In the genomic region with DNA sequence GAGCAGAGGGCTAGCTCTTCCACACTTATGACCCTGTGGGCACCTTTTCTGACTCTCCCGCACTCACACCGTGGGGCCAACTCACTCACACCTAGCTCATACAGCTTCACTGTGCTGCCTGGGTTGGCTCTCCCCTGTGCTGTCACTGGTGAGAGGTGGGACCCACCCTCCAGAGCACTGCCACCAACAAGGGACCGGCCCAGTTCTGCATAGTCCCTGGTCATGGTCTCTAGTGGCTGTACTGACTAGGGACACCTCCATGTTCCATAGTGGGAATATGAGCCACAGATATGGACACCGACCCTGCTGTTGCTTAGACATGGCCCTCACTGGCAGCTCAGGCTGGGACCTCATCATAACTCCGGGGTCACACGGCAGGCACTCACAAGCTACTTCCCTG, we compare ENCODE assay signal across 19 mouse cellular contexts. TPM values are rescaled to one million over a fixed set of nuclear protein-coding genes. Genes with fewer than 3 reads are reported as not detected.
DNase-seq lines count a peak whose midpoint lies in the region; ATAC-seq and TF ChIP-seq lines count a peak whose summit lies in the region.
"Had no signal": no experiment of that assay in that cellular context is flagged by ENCODE, and none has a peak within 500 bp of the region (broad histone marks: within the 10 kb centered on the region; RNA-seq: fewer than 3 reads in every experiment).

No protein-coding gene starts in this region.

- H3K4me3 ChIP-seq in embryonic facial prominence, embryonic 11.5 days (ENCODE audit: low read depth, low read length): no peak overlapping the region
- H3K4me3 ChIP-seq in embryonic facial prominence, embryonic 10.5 days: no peak overlapping the region
- no peak overlapping the region for H3K4me3 ChIP-seq in hindbrain, embryonic 14.5 days (replicated peaks; ENCODE audit: low read length)
- no peak overlapping the region for H3K4me3 ChIP-seq in hindbrain, postnatal 0 days (ENCODE audit: low read length)
- no peak overlapping the region for H3K4me3 ChIP-seq in midbrain, embryonic 11.5 days (ENCODE audit: low read depth, low read length)
- H3K4me3 ChIP-seq in midbrain, postnatal 0 days (ENCODE audit: low read depth, low read length): no peak overlapping the region
- no peak overlapping the region for H3K4me3 ChIP-seq in embryonic facial prominence, embryonic 12.5 days
- H3K4me3 ChIP-seq: gastrocnemius, adult 2 months; heart, embryonic 12.5 days; hindbrain, embryonic 15.5 days had no signal

- TF ChIP-seq CTCF in hindbrain, postnatal 0 days (IDR thresholded peaks at IDR 0.05; ENCODE audit: low read depth): no peak
- no peak for TF ChIP-seq CTCF in midbrain, postnatal 0 days (IDR thresholded peaks at IDR 0.05)

- 88% methylated on average over 6 of the region's 6 CpGs for WGBS in embryonic facial prominence, embryonic 11.5 days
- 93% methylated on average over 6 of the region's 6 CpGs for WGBS in embryonic facial prominence, embryonic 10.5 days
- 91% methylated on average over 6 of the region's 6 CpGs for WGBS in hindbrain, embryonic 14.5 days
- WGBS in hindbrain, postnatal 0 days: 92% methylated on average over 6 of the region's 6 CpGs
- WGBS in midbrain, embryonic 11.5 days: 90% methylated on average over 6 of the region's 6 CpGs
- 89% methylated on average over 6 of the region's 6 CpGs for WGBS in midbrain, postnatal 0 days
- 96% methylated on average over 6 of the region's 6 CpGs for WGBS in embryonic facial prominence, embryonic 12.5 days

- DNase-seq in embryonic facial prominence, embryonic 11.5 days (ENCODE audit: low spot score): no peak
- no peak for DNase-seq in embryonic facial prominence, embryonic 10.5 days (ENCODE audit: low spot score)
- no peak for DNase-seq in hindbrain, embryonic 14.5 days (ENCODE audit: low spot score)
- no peak for DNase-seq in hindbrain, postnatal 0 days (ENCODE audit: low spot score)
- DNase-seq in midbrain, embryonic 11.5 days (ENCODE audit: low spot score, missing footprints): no peak
- no peak for DNase-seq in midbrain, postnatal 0 days (ENCODE audit: low spot score)
- DNase-seq in right cerebral cortex, postnatal 4 days: no peak
- DNase-seq: adrenal gland, postnatal 14 days; B cell, adult 2 months; cerebellum, adult 18-20 months; cerebellum, adult 9-11 months; cerebellum, postnatal 36 days; gastrocnemius, adult 2 months; gastrocnemius, postnatal 25 days had no signal

- H3K27ac ChIP-seq in embryonic facial prominence, embryonic 11.5 days (replicated peaks; ENCODE audit: low read depth, low read length): no peak overlapping the region
- H3K27ac ChIP-seq in embryonic facial prominence, embryonic 10.5 days (replicated peaks): no peak overlapping the region
- no peak overlapping the region for H3K27ac ChIP-seq in hindbrain, embryonic 14.5 days
- H3K27ac ChIP-seq in hindbrain, postnatal 0 days: no peak overlapping the region
- no peak overlapping the region for H3K27ac ChIP-seq in midbrain, embryonic 11.5 days (ENCODE audit: low read depth, low read length)
- H3K27ac ChIP-seq in midbrain, postnatal 0 days (ENCODE audit: low read depth, low read length): no peak overlapping the region
- H3K27ac ChIP-seq in embryonic facial prominence, embryonic 12.5 days: no peak overlapping the region
- H3K27ac ChIP-seq: gastrocnemius, adult 2 months; hindbrain, embryonic 15.5 days had no signal

- no peaks in the 10 kb centered on the region for H3K9me3 ChIP-seq in embryonic facial prominence, embryonic 11.5 days (replicated peaks; ENCODE audit: control insufficient read depth, low read length)
- no peaks in the 10 kb centered on the region for H3K9me3 ChIP-seq in embryonic facial prominence, embryonic 10.5 days
- H3K9me3 ChIP-seq in hindbrain, embryonic 14.5 days (ENCODE audit: control insufficient read depth, low read length): no peaks in the 10 kb centered on the region
- no peaks in the 10 kb centered on the region for H3K9me3 ChIP-seq in hindbrain, postnatal 0 days (ENCODE audit: low read length)
- H3K9me3 ChIP-seq in midbrain, embryonic 11.5 days (ENCODE audit: control insufficient read depth, low read length): no peaks in the 10 kb centered on the region
- H3K9me3 ChIP-seq in midbrain, postnatal 0 days (ENCODE audit: low read length): no peaks in the 10 kb centered on the region
- no peaks in the 10 kb centered on the region for H3K9me3 ChIP-seq in embryonic facial prominence, embryonic 12.5 days
- H3K9me3 ChIP-seq: heart, embryonic 12.5 days; hindbrain, embryonic 15.5 days had no signal

- no peak overlapping the region for H3K4me2 ChIP-seq in embryonic facial prominence, embryonic 11.5 days (ENCODE audit: low read depth, low read length)
- no peak overlapping the region for H3K4me2 ChIP-seq in hindbrain, embryonic 14.5 days (replicated peaks)
- no peak overlapping the region for H3K4me2 ChIP-seq in hindbrain, postnatal 0 days (ENCODE audit: low read depth, low read length)
- H3K4me2 ChIP-seq in midbrain, embryonic 11.5 days: no peak overlapping the region
- H3K4me2 ChIP-seq in midbrain, postnatal 0 days (ENCODE audit: low read depth, low read length, poor library complexity, severe bottlenecking): no peak overlapping the region
- no peak overlapping the region for H3K4me2 ChIP-seq in embryonic facial prominence, embryonic 12.5 days (replicated peaks)
- H3K4me2 ChIP-seq: heart, embryonic 12.5 days; hindbrain, embryonic 15.5 days had no signal

- H3K27me3 ChIP-seq in embryonic facial prominence, embryonic 11.5 days (ENCODE audit: control insufficient read depth, insufficient read depth, low read length): no peaks in the 10 kb centered on the region
- no peaks in the 10 kb centered on the region for H3K27me3 ChIP-seq in embryonic facial prominence, embryonic 10.5 days (replicated peaks; ENCODE audit: low read depth, poor library complexity, severe bottlenecking)
- H3K27me3 ChIP-seq in hindbrain, embryonic 14.5 days (ENCODE audit: control insufficient read depth, insufficient read depth, low read length): no peaks in the 10 kb centered on the region
- H3K27me3 ChIP-seq in hindbrain, postnatal 0 days (ENCODE audit: insufficient read depth, low read length): no peaks in the 10 kb centered on the region
- H3K27me3 ChIP-seq in midbrain, embryonic 11.5 days (ENCODE audit: control insufficient read depth, insufficient read depth, low read length): no peaks in the 10 kb centered on the region
- H3K27me3 ChIP-seq in midbrain, postnatal 0 days (ENCODE audit: insufficient read depth, low read length): no peaks in the 10 kb centered on the region
- no peaks in the 10 kb centered on the region for H3K27me3 ChIP-seq in embryonic facial prominence, embryonic 12.5 days
- H3K27me3 ChIP-seq: heart, embryonic 12.5 days; hindbrain, embryonic 15.5 days had no signal

- H3K36me3 ChIP-seq in embryonic facial prominence, embryonic 11.5 days (replicated peaks; ENCODE audit: control insufficient read depth, insufficient read depth, low read depth, low read length): no peaks in the 10 kb centered on the region
- H3K36me3 ChIP-seq in embryonic facial prominence, embryonic 10.5 days (replicated peaks): no peaks in the 10 kb centered on the region
- H3K36me3 ChIP-seq in hindbrain, embryonic 14.5 days (replicated peaks; ENCODE audit: control insufficient read depth, insufficient read depth): no peaks in the 10 kb centered on the region
- no peaks in the 10 kb centered on the region for H3K36me3 ChIP-seq in hindbrain, postnatal 0 days (ENCODE audit: insufficient read depth, low read length)
- no peaks in the 10 kb centered on the region for H3K36me3 ChIP-seq in midbrain, embryonic 11.5 days (ENCODE audit: control insufficient read depth, insufficient read depth, low read length)
- no peaks in the 10 kb centered on the region for H3K36me3 ChIP-seq in midbrain, postnatal 0 days (ENCODE audit: insufficient read depth, low read length)
- H3K36me3 ChIP-seq in embryonic facial prominence, embryonic 12.5 days: no peaks in the 10 kb centered on the region
- H3K36me3 ChIP-seq: heart, embryonic 12.5 days; hindbrain, embryonic 15.5 days had no signal

- no peak overlapping the region for H3K9ac ChIP-seq in embryonic facial prominence, embryonic 11.5 days (replicated peaks; ENCODE audit: low read length)
- H3K9ac ChIP-seq in hindbrain, embryonic 14.5 days: no peak overlapping the region
- no peak overlapping the region for H3K9ac ChIP-seq in hindbrain, postnatal 0 days (replicated peaks; ENCODE audit: low read length)
- H3K9ac ChIP-seq in midbrain, embryonic 11.5 days (ENCODE audit: low read length): no peak overlapping the region
- H3K9ac ChIP-seq in midbrain, postnatal 0 days (replicated peaks; ENCODE audit: low read length, poor library complexity, severe bottlenecking): no peak overlapping the region
- no peak overlapping the region for H3K9ac ChIP-seq in embryonic facial prominence, embryonic 12.5 days
- H3K9ac ChIP-seq: heart, embryonic 12.5 days; hindbrain, embryonic 15.5 days had no signal

- no peaks in the 10 kb centered on the region for H3K4me1 ChIP-seq in embryonic facial prominence, embryonic 11.5 days (ENCODE audit: control insufficient read depth, insufficient read depth, low read length)
- H3K4me1 ChIP-seq in embryonic facial prominence, embryonic 10.5 days: no peaks in the 10 kb centered on the region
- no peaks in the 10 kb centered on the region for H3K4me1 ChIP-seq in hindbrain, embryonic 14.5 days (replicated peaks; ENCODE audit: control insufficient read depth, insufficient read depth, low read length)
- H3K4me1 ChIP-seq in hindbrain, postnatal 0 days (ENCODE audit: insufficient read depth, low read length): no peaks in the 10 kb centered on the region
- H3K4me1 ChIP-seq in midbrain, embryonic 11.5 days (ENCODE audit: control insufficient read depth, insufficient read depth, low read length): no peaks in the 10 kb centered on the region
- no peaks in the 10 kb centered on the region for H3K4me1 ChIP-seq in midbrain, postnatal 0 days (ENCODE audit: insufficient read depth, low read length)
- no peaks in the 10 kb centered on the region for H3K4me1 ChIP-seq in embryonic facial prominence, embryonic 12.5 days
- H3K4me1 ChIP-seq: heart, embryonic 12.5 days; hindbrain, embryonic 15.5 days had no signal

- 0 out of 2 replicates have a peak, but pooled peaks have one; percentile 48 for ATAC-seq in embryonic facial prominence, embryonic 11.5 days (replicated peaks; ENCODE audit: insufficient number of reproducible peaks, low FRiP score, low TSS enrichment, low read depth)
- ATAC-seq in hindbrain, embryonic 14.5 days (ENCODE audit: low FRiP score): 0 out of 2 replicates have a peak, but pooled peaks have one; percentile 46
- ATAC-seq in hindbrain, postnatal 0 days: no peak
- peak; percentile 24; the same call in 1 of the 2 replicates for ATAC-seq in midbrain, embryonic 11.5 days (ENCODE audit: low FRiP score)
- ATAC-seq in midbrain, postnatal 0 days (ENCODE audit: low FRiP score): no peak
- ATAC-seq in embryonic facial prominence, embryonic 12.5 days (ENCODE audit: insufficient number of reproducible peaks, insufficient read depth, low FRiP score, low TSS enrichment): peak; percentile 28; the same call in 1 of the 2 replicates
- ATAC-seq: forebrain, embryonic 14.5 days; inflammation-experienced regulatory T-cells, adult 6 months had no signal

RNA-seq across cellular contexts. Expression of gene Diaph3, which starts 30.5 kb away (rescaled TPM):
- 10.5 and 11.3 TPM in 2 replicates for polyA plus RNA-seq in embryonic facial prominence, embryonic 11.5 days (2014; fragmentation: Nextera tagmentation; extraction: Ambion mirVana)
- polyA plus RNA-seq in embryonic facial prominence, embryonic 10.5 days (2016; fragmentation: Nextera tagmentation; extraction: Ambion mirVana): 12.1 and 14.1 TPM in 2 replicates
- polyA plus RNA-seq in hindbrain, embryonic 14.5 days (2014; fragmentation: Nextera tagmentation; extraction: Ambion mirVana): 3.2 and 4.1 TPM in 2 replicates
- 1.1 and 2.6 TPM in 2 replicates for total RNA-seq in hindbrain, postnatal 0 days (2014; rRNA removed)
- polyA plus RNA-seq in hindbrain, postnatal 0 days (2015; fragmentation: Nextera tagmentation; extraction: Ambion mirVana): 3.3 and 5.1 TPM in 2 replicates
- 7.4 and 8.7 TPM in 2 replicates for polyA plus RNA-seq in midbrain, embryonic 11.5 days (2014; fragmentation: Nextera tagmentation; extraction: Ambion mirVana)
- 1.7 and 1.9 TPM in 2 replicates for total RNA-seq in midbrain, postnatal 0 days (2014; rRNA removed)
- 2.4 and 2.5 TPM in 2 replicates for polyA plus RNA-seq in midbrain, postnatal 0 days (2015; fragmentation: Nextera tagmentation; extraction: Ambion mirVana)
- polyA plus RNA-seq in embryonic facial prominence, embryonic 12.5 days (2016; fragmentation: Nextera tagmentation; extraction: Ambion mirVana): 12.8 and 13.3 TPM in 2 replicates

Comparison
In these comparisons a context has a peak if more than half of its experiments do, and no peak if none do; other contexts are left out.
1. ATAC-seq: peak in embryonic facial prominence, embryonic 11.5 days (single experiment), hindbrain, embryonic 14.5 days (single experiment), midbrain, embryonic 11.5 days (single experiment) and embryonic facial prominence, embryonic 12.5 days (single experiment); none in hindbrain, postnatal 0 days (single experiment) and midbrain, postnatal 0 days (single experiment).